Mouse (Mus musculus): ENCODE results near the gene Ppp1r12a. TPM values are rescaled to one million over a fixed set of nuclear protein-coding genes. Genes with fewer than 3 reads are reported as not detected.

The Ppp1r12a gene
- polyA plus RNA-seq, 1 experiment: 96.4 TPM

- no peak for DNase-seq (ENCODE audit: extremely low spot score in 1 of 2, low spot score in 1 of 2)
These were observed 169.0 kb downstream of the Ppp1r12a start for GRCm38 (mm10) chr10:108330964-108331363.

DNA sequence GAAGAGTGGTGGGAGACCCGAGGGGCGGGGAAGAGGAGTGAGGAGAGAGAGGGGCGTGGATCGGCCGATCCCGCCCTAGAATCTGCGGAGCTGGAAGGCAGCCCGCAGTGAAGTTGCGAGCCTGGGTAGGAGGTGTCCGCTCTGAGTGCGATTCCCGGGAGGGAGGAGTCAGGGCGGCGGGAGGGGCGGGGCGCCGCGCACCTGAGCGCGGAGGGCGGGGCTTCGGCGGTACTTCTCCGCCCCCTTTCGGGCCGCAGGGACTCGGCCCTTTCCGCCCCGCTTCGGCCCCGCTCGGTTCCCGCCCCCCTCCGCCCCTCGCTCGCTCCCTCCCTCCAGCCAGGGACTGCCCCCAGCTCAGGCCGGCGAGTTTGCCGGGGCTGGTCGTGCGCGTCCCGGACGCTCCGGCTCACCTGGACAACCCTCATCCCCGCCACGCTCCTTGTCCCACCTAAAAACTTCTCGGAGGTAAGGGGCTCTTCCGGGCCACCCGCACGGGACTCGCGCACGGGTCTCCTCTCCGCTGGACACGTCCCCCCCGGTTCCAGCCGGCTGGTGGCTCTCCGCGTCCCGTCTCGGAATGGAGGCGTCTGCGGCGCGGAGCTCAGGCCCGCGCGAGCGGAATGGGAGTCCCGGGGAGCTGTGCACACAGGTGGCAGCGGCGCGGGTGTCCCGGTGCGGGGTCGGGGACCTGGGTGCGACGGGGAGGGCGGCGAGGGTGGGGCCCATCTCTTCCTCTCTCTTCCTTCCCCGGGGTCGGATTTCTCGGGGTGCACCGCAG lies 170.0 kb downstream of the Ppp1r12a start, which contains the start of gene Pawr:
Gene Pawr (plus strand): TSS at position 338 of the 778 bp plus-strand sequence.
- peak in 1 of 2 experiments; percentile 33 for DNase-seq (ENCODE audit: extremely low spot score in 1 of 2, low spot score in 1 of 2)

DNA sequence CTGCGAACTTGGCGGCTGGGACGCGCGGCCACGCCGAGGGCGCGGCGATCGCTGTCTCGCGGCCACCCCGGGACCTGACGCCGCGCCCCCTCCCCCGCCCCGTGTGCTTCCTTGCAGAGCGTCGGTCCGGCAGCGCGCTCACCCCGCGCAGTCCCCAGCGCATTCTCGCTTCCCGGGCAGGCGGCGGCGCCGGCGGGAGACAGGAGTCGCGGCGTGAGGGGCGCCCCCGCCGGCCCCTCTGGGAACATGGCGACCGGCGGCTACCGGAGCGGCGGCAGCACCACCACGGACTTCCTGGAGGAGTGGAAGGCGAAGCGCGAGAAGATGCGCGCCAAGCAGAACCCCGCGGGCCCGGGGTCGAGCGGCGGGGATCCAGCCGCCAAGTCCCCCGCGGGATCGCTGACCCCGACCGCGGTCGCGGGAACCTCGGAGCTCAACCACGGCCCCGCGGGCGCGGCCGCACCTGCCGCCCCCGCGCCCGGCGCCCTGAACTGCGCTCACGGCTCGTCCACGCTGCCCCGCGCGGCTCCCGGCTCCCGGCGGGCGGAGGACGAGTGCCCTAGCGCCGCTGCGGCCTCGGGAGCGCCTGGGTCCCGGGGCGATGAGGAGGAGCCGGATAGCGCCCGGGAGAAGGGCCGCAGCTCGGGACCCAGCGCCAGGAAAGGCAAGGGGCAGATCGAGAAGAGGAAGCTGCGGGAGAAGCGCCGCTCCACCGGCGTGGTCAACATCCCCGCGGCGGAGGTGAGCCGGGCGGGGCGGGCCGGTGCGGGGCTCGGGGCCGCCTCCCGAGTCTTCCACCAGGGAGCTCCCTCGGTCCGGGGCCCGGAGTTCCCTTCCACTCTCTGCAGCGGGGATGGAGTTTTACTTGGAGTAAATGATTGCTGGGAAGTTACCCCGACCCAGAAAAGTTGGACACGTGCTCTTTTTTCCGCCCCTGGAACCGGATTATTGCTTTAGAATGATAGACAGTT lies 170.9 kb downstream of the Ppp1r12a start:
- DNase-seq (ENCODE audit: extremely low spot score in 1 of 2, low spot score in 1 of 2): peak in 1 of 2 experiments; percentile 32

- no peak for DNase-seq (ENCODE audit: extremely low spot score in 1 of 2, low spot score in 1 of 2)
These were observed 171.6 kb downstream of the Ppp1r12a start for GRCm38 (mm10) chr10:108333642-108334041.

Other genes with a start within 250 kb of the Ppp1r12a start
- 2.8 and 3.9 TPM in 2 replicates for gene Pawr, start 169.9 kb downstream of the Ppp1r12a start, polyA plus RNA-seq (2012; rRNA removed)

All from frontal cortex, adult 2 months (tissue).